Mouse (Mus musculus): ENCODE results near the gene Macrod2.

DNA sequence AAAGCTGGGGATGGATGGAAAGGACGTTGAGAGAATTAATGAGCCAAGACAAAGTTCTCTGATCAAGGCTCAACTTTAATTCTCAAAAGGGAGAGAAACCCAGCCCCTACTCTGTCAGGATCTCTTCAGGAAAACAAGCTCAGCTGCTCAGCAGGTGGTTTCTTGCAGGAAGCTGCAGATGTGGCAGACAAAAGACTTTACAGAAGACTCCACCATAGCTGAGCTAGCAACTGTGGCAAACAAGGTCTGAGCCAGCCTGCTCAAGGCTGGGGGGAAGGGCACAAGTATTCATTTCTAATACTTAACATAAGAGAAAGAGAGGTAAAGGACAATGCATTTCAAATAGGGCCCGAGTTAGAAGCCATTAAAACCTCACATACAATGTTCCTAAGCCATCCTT lies 1013.7 kb downstream of the Macrod2 start:
- TF ChIP-seq POLR2A (IDR thresholded peaks at IDR 0.05; ENCODE audit: control insufficient read depth, low read depth, low read length) (no peak), CTCF (IDR thresholded peaks at IDR 0.05; ENCODE audit: control insufficient read depth, insufficient read depth, insufficient replicate concordance, low read depth, low read length) (no peak)

All from testis, adult 2 months (tissue).